Mouse (Mus musculus) kidney, postnatal 36 days (tissue): ENCODE data around the gene Klhl29.

Source experiments
- DNase-seq, 2 experiments: peaks; one replicate each; pipeline ENCODE4 v3.0.0; 2021 to 2022; ENCODE audit warnings: mixed read lengths in 2 of 2

The Klhl29 gene

DNA sequence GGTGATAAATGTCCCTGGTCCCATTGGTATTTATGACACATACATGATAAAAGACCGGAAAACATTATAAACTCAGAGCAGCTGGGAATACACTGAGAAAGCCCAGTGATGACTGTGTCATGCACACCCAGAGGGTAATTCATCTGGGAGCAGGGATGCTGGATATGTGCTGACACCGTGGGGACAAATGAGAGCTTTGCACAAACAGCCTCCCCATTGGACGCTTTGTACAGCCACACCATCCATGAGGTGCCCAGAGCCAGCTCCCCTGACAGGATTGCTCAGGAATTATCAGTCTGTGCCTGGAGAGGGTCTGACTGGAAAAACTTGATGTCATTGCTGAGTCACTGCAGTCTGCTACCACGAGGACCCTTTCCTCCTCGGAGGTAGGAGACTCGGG lies 266.9 kb downstream of the Klhl29 start:
- peak; percentile 3 for DNase-seq

DNA sequence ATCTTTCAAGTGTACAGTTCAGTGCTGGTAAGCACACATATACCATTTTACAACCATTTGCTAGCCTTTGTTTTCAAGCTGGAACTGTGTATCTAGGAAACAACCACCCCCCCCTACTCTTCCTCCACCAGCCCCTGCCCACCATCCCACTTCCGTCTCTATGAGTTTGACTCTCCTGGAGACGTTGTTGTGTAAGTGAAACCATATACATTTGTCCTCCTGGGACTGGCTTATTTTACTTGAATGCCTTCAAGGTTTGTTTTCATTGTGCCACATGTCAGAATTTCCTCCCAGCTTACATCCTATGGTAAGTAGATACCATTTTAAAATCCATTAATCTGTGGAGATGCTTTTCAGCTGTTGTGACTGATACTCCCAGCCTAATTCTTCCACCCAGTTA lies 267.7 kb downstream of the Klhl29 start:
- DNase-seq, result no peak

- DNase-seq, result no peak
Observed at GRCm38 (mm10) chr12:5104422-5105052, 270.9 kb downstream of the Klhl29 start.

DNA sequence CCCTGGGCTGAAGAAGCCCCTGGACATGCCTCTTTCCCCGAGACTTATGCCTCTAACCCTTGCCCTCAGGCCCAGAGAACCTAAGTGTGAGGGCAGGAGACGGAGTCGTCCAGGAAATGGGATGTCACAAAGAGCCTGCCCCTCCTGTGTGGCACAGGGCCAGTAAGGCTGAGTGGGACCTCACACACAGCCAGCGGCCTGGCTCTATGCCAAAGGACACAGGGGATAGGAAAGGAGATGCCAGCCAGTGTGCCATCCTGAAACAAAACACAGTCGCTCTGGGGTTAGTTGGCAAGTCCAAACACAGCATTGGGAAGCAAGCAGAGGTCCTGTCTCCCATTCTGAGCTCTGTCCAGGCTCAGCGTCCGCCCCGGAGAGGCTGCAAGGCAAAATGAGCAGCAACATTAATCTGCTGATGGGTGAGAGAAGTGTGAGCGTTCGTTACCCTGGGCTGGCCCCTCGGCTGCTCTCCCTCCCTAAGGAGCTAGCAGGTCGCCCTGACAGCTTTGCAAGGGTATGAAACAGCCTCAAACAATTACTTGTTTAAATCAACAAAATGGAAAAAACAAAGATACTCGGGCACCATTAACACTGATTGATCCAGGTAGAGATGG lies 274.0 kb downstream of the Klhl29 start:
- DNase-seq, result peak; percentile 33 to 52

DNA sequence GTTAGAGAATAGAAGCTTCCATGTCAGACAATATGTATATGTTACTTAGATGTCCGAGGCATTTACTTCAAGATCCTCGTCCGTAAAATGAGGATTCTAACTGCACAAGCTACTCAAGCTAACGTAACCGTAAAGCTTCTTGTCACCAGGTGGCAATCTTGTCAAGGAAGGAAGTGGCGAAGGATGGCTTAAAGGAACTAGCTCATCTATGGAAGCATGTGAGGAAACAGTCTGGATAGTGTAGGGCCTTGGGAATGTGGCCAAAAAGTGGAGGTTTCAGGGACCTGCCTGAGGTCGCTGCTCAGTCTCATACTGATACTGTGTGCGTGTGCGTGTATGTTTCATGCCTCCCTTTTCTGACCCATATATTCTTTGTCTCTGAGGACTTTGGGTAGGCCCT lies 275.9 kb downstream of the Klhl29 start:
- DNase-seq, result no peak

GRCm38 (mm10) chr12:5088639-5089038 lies 286.8 kb downstream of the Klhl29 start:
- DNase-seq, result no peak

- peak; percentile 50 to 57 for DNase-seq
Observed at GRCm38 (mm10) chr12:5087787-5088519, 287.5 kb downstream of the Klhl29 start.

- no peak for DNase-seq
Observed at GRCm38 (mm10) chr12:5084714-5085113, 290.8 kb downstream of the Klhl29 start.

GRCm38 (mm10) chr12:5081480-5081879 lies 294.0 kb downstream of the Klhl29 start:
- DNase-seq, result no peak

DNA sequence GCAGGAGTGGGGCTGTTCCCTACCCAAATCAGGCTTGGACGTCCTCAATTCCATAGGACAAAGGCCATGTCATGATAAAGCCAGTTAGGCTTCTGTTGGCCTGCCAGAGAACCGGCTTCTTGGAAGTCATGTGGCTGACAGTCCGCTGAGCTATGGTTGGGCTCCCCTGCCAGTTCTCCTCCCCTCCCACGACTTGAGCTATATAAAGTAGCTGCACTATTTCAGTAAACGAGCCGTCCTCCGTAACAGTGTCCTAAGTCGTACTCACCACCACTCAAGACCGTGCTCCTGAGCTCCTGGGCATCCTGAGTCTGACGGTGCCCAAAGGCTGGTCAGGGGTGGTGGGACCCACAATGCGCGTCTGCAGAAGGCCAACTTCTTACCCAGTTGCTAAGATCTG lies 302.3 kb downstream of the Klhl29 start:
- no peak for DNase-seq

- DNase-seq, result no peak
Observed at GRCm38 (mm10) chr12:5070131-5070530, 305.4 kb downstream of the Klhl29 start.

DNA sequence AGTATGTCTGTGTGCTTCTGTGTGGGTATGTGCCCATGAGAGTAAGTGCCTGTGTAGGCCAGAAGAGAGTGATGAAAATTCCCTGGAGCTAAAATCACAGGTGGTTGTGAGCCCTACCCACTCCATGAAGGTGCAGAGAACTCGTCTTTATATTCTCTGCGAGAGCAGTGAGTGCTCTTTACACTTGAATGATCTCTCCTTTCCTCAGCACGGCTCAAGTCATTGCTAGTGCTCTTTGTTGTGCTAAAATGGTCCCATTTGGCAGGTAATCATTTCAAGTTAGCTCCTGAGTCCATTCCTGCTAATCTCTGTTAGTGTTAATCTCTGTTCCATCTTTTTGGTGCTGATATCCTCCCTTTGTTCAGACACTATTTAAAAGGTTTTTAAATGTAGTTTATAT lies 307.9 kb downstream of the Klhl29 start:
- DNase-seq, result no peak

DNA sequence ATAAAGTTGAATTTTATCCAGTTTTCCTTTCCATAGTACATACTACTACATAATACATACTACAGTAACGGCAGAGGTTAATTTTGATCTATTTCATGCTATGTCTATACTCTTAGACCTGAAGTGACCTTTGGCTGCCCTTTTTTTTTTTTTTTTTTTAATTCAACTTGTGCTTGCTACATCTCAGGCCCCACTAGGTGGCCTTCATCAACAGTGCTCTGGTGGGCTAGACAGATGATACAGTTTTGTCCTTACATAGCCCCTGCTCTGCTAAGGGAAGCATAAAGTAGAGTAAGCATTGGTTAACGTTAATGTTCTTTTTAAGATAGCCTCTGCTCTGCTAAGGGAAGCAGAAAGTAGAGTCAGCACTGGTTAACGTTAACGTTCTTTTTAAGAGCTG lies 327.4 kb downstream of the Klhl29 start:
- DNase-seq, result no peak

- DNase-seq, result no peak
Observed at GRCm38 (mm10) chr12:5044141-5044540, 331.3 kb downstream of the Klhl29 start.

DNA sequence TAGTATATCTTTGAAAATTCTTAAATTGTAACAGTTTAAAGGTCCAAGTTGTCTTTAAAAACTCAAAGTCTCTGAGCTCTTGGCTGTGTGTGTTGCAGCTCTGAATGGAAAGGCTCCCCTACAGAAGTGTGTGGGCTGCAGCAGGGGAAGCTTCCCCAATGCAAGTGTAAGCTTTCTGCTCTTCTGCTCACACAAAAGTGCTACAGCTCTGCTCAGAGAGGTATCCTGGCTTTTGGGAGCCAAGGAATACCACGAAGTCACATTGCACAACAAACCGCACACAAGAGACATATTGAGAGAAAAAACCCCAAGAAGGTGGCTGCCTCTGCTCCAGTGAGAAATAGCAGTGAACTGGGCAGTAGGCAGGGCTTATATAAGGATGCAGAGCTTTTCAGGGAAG lies 337.5 kb downstream of the Klhl29 start:
- no peak for DNase-seq

DNA sequence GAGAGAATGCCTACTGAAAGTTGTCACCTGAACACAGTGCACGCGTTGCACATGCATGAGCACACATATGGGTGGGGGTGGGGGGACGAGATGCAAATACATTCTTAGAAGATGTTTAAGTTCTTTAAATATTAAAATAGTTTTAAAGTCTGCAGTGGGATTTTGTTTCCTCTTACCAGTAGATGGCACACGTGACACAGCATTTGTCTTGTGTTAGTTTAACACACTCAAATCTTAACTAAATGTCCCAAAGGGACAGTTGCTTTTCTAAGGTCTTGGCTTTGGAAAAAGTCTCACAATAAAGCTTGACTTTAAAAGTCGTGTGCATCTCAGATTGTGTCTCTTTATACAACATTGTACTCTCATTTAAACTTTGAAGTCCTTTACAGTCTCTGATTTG lies 346.4 kb downstream of the Klhl29 start:
- DNase-seq, result no peak
